Mouse (Mus musculus): Measurements from ENCODE around the gene Emc1. TPM values are rescaled to one million over a fixed set of nuclear protein-coding genes. Genes with fewer than 3 reads are reported as not detected.

Emc1 gene
- polyA plus RNA-seq, 1 experiment, result 37.3 TPM

GRCm38 (mm10) chr4:139310899-139311701 lies 41.3 kb upstream of the Emc1 start:
- H3K27me3 ChIP-seq (ENCODE audit: control insufficient read depth, insufficient read depth, low read length, poor library complexity, severe bottlenecking), result no peaks in the 10 kb centered on the region
- H3K9ac ChIP-seq (ENCODE audit: low read depth, poor library complexity, severe bottlenecking), result peak overlapping the region; percentile 79
- no peaks in the 10 kb centered on the region for H3K9me3 ChIP-seq (replicated peaks; ENCODE audit: control insufficient read depth, insufficient read depth, low read length, poor library complexity, severe bottlenecking)
- TF ChIP-seq EP300 (IDR thresholded peaks at IDR 0.05; ENCODE audit: insufficient read depth, low read depth, low read length), result no peak
- peak overlapping the region; percentile 82 for H3K4me3 ChIP-seq (ENCODE audit: low read depth, low read length)
- 0 out of 2 replicates have a peak, but pooled peaks cover 2% of the 10 kb centered on the region for H3K36me3 ChIP-seq (ENCODE audit: control insufficient read depth, insufficient read depth, low read length, poor library complexity, severe bottlenecking)
- no peaks in the 10 kb centered on the region for H3K4me1 ChIP-seq (ENCODE audit: control insufficient read depth, insufficient read depth, low read length)
- no peak overlapping the region for H3K27ac ChIP-seq (ENCODE audit: insufficient read depth, low read length)

GRCm38 (mm10) chr4:139311707-139312106 lies 40.7 kb upstream of the Emc1 start:
- TF ChIP-seq EP300 (IDR thresholded peaks at IDR 0.05; ENCODE audit: insufficient read depth, low read depth, low read length) (no peak), CTCF (IDR thresholded peaks at IDR 0.05; ENCODE audit: low read depth, low read length) (no peak), POLR2A (IDR thresholded peaks at IDR 0.05; ENCODE audit: insufficient read depth, low read length) (no peak)
- peak overlapping the region; percentile 79 for H3K9ac ChIP-seq (ENCODE audit: low read depth, poor library complexity, severe bottlenecking)

GRCm38 (mm10) chr4:139312632-139313031 lies 39.8 kb upstream of the Emc1 start:
- Histone ChIP-seq H3K27ac (ENCODE audit: insufficient read depth, low read length) (no peak overlapping the region), H3K4me3 (ENCODE audit: low read depth, low read length) (no peak overlapping the region), H3K27me3 (ENCODE audit: control insufficient read depth, insufficient read depth, low read length, poor library complexity, severe bottlenecking) (no peaks in the 10 kb centered on the region), H3K9ac (ENCODE audit: low read depth, poor library complexity, severe bottlenecking) (no peak overlapping the region), H3K36me3 (ENCODE audit: control insufficient read depth, insufficient read depth, low read length, poor library complexity, severe bottlenecking) (0 out of 2 replicates have a peak, but pooled peaks cover 2% of the 10 kb centered on the region), H3K9me3 (replicated peaks; ENCODE audit: control insufficient read depth, insufficient read depth, low read length, poor library complexity, severe bottlenecking) (no peaks in the 10 kb centered on the region), H3K4me1 (ENCODE audit: control insufficient read depth, insufficient read depth, low read length) (no peaks in the 10 kb centered on the region)
- no peak for TF ChIP-seq POLR2A (IDR thresholded peaks at IDR 0.05; ENCODE audit: insufficient read depth, low read length)
- TF ChIP-seq EP300 (IDR thresholded peaks at IDR 0.05; ENCODE audit: insufficient read depth, low read depth, low read length), result no peak
- peak; percentile 29 for TF ChIP-seq CTCF (IDR thresholded peaks at IDR 0.05; ENCODE audit: low read depth, low read length)

More at GRCm38 (mm10) chr4:139311707-139312106, 40.7 kb upstream of the Emc1 start:
- no peaks in the 10 kb centered on the region for H3K27me3 ChIP-seq (ENCODE audit: control insufficient read depth, insufficient read depth, low read length, poor library complexity, severe bottlenecking)
- H3K9me3 ChIP-seq (replicated peaks; ENCODE audit: control insufficient read depth, insufficient read depth, low read length, poor library complexity, severe bottlenecking), result no peaks in the 10 kb centered on the region
- H3K36me3 ChIP-seq (ENCODE audit: control insufficient read depth, insufficient read depth, low read length, poor library complexity, severe bottlenecking), result 0 out of 2 replicates have a peak, but pooled peaks cover 2% of the 10 kb centered on the region
- peak overlapping the region; percentile 82 for H3K4me3 ChIP-seq (ENCODE audit: low read depth, low read length)
- no peak overlapping the region for H3K27ac ChIP-seq (ENCODE audit: insufficient read depth, low read length)
- no peaks in the 10 kb centered on the region for H3K4me1 ChIP-seq (ENCODE audit: control insufficient read depth, insufficient read depth, low read length)

GRCm38 (mm10) chr4:139318449-139318848 lies 33.9 kb upstream of the Emc1 start:
- Histone ChIP-seq H3K4me1 (ENCODE audit: control insufficient read depth, insufficient read depth, low read length) (no peaks in the 10 kb centered on the region), H3K27me3 (ENCODE audit: control insufficient read depth, insufficient read depth, low read length, poor library complexity, severe bottlenecking) (no peaks in the 10 kb centered on the region), H3K27ac (ENCODE audit: insufficient read depth, low read length) (no peak overlapping the region), H3K36me3 (ENCODE audit: control insufficient read depth, insufficient read depth, low read length, poor library complexity, severe bottlenecking) (0 out of 2 replicates have a peak, but pooled peaks cover 2% of the 10 kb centered on the region), H3K4me3 (ENCODE audit: low read depth, low read length) (no peak overlapping the region), H3K9me3 (replicated peaks; ENCODE audit: control insufficient read depth, insufficient read depth, low read length, poor library complexity, severe bottlenecking) (no peaks in the 10 kb centered on the region), H3K9ac (ENCODE audit: low read depth, poor library complexity, severe bottlenecking) (no peak overlapping the region)
- TF ChIP-seq CTCF (IDR thresholded peaks at IDR 0.05; ENCODE audit: low read depth, low read length) (no peak), POLR2A (IDR thresholded peaks at IDR 0.05; ENCODE audit: insufficient read depth, low read length) (no peak), EP300 (IDR thresholded peaks at IDR 0.05; ENCODE audit: insufficient read depth, low read depth, low read length) (no peak)

- H3K9me3 ChIP-seq (replicated peaks; ENCODE audit: control insufficient read depth, insufficient read depth, low read length, poor library complexity, severe bottlenecking), result no peaks in the 10 kb centered on the region
- H3K4me3 ChIP-seq (ENCODE audit: low read depth, low read length), result no peak overlapping the region
- H3K27ac ChIP-seq (ENCODE audit: insufficient read depth, low read length), result no peak overlapping the region
- TF ChIP-seq EP300 (IDR thresholded peaks at IDR 0.05; ENCODE audit: insufficient read depth, low read depth, low read length) (no peak), POLR2A (IDR thresholded peaks at IDR 0.05; ENCODE audit: insufficient read depth, low read length) (no peak), CTCF (IDR thresholded peaks at IDR 0.05; ENCODE audit: low read depth, low read length) (no peak)
- H3K4me1 ChIP-seq (ENCODE audit: control insufficient read depth, insufficient read depth, low read length), result no peaks in the 10 kb centered on the region
- no peaks in the 10 kb centered on the region for H3K27me3 ChIP-seq (ENCODE audit: control insufficient read depth, insufficient read depth, low read length, poor library complexity, severe bottlenecking)
- 0 out of 2 replicates have a peak, but pooled peaks cover 2% of the 10 kb centered on the region for H3K36me3 ChIP-seq (ENCODE audit: control insufficient read depth, insufficient read depth, low read length, poor library complexity, severe bottlenecking)
- H3K9ac ChIP-seq (ENCODE audit: low read depth, poor library complexity, severe bottlenecking), result no peak overlapping the region
These were observed 32.6 kb upstream of the Emc1 start for GRCm38 (mm10) chr4:139319740-139320139.

- Histone ChIP-seq H3K4me1 (ENCODE audit: control insufficient read depth, insufficient read depth, low read length) (peaks cover 1% of the 10 kb centered on the region), H3K4me3 (ENCODE audit: low read depth, low read length) (peak overlapping the region; percentile 45), H3K27ac (ENCODE audit: insufficient read depth, low read length) (no peak overlapping the region), H3K27me3 (ENCODE audit: control insufficient read depth, insufficient read depth, low read length, poor library complexity, severe bottlenecking) (no peaks in the 10 kb centered on the region), H3K9me3 (replicated peaks; ENCODE audit: control insufficient read depth, insufficient read depth, low read length, poor library complexity, severe bottlenecking) (no peaks in the 10 kb centered on the region), H3K9ac (ENCODE audit: low read depth, poor library complexity, severe bottlenecking) (no peak overlapping the region), H3K36me3 (ENCODE audit: control insufficient read depth, insufficient read depth, low read length, poor library complexity, severe bottlenecking) (no peaks in the 10 kb centered on the region)
- TF ChIP-seq CTCF (IDR thresholded peaks at IDR 0.05; ENCODE audit: low read depth, low read length), result peak; percentile 78
- peak; percentile 87 for TF ChIP-seq POLR2A (IDR thresholded peaks at IDR 0.05; ENCODE audit: insufficient read depth, low read length)
- TF ChIP-seq EP300 (IDR thresholded peaks at IDR 0.05; ENCODE audit: insufficient read depth, low read depth, low read length), result 0 out of 2 replicates have a peak, but pooled peaks have one; percentile 15
These were observed 21.8 kb upstream of the Emc1 start for GRCm38 (mm10) chr4:139330605-139331004.
